Mouse (Mus musculus): ENCODE measurements at regions not wholly inside any gene's neighbourhood (a gene's known extent, or its start where the extent isn't known, plus 50 kb on each side); places are given as distances from the start of the nearest gene placed in this dataset.

GRCm38 (mm10) chr4:152771386-152771785 lies 293.7 kb upstream of the Kcnab2 start:
- Histone ChIP-seq H3K27ac (ENCODE audit: control insufficient read depth, insufficient read depth, low read depth, low read length, poor library complexity) (no peak overlapping the region), H3K4me3 (replicated peaks; ENCODE audit: control insufficient read depth, low read depth, low read length) (no peak overlapping the region), H3K4me1 (ENCODE audit: control insufficient read depth, insufficient read depth, low read length) (no peaks in the 10 kb centered on the region)
- TF ChIP-seq POLR2A (IDR thresholded peaks at IDR 0.05; ENCODE audit: borderline replicate concordance, control insufficient read depth, low read depth, low read length) (no peak), CTCF (IDR thresholded peaks at IDR 0.05; ENCODE audit: control insufficient read depth, insufficient read depth, low read length) (no peak)
- 57% methylated on average over 7 of the region's 7 CpGs for WGBS

GRCm38 (mm10) chr4:152767372-152767771 lies 289.7 kb upstream of the Kcnab2 start:
- TF ChIP-seq CTCF (IDR thresholded peaks at IDR 0.05; ENCODE audit: control insufficient read depth, insufficient read depth, low read length) = peak; percentile 21; the same call in 1 of the 2 replicates
- no peak for TF ChIP-seq POLR2A (IDR thresholded peaks at IDR 0.05; ENCODE audit: borderline replicate concordance, control insufficient read depth, low read depth, low read length)
- Histone ChIP-seq H3K4me1 (ENCODE audit: control insufficient read depth, insufficient read depth, low read length) (no peaks in the 10 kb centered on the region), H3K27ac (ENCODE audit: control insufficient read depth, insufficient read depth, low read depth, low read length, poor library complexity) (no peak overlapping the region), H3K4me3 (replicated peaks; ENCODE audit: control insufficient read depth, low read depth, low read length) (no peak overlapping the region)
- 71% methylated on average over 5 of the region's 5 CpGs for WGBS

DNA sequence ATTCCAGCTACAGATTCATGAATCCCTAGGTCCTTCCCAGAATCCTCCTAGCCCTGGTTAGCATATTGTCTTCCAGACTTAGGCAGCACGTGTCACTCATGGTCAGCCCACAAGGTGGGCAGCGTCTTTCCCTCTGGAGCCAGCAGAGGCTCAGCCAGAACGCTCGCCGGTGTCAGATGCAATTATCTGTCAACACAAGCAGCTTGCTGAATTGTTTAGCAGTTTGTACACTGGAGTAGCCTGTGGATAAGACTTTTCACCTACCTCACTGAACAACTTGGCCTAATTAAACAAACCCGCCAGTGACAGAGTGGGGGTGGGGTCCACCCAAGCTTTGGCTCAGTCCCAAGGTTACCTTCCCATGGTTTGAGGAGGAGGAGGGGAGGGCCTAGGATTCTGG lies 285.4 kb upstream of the Kcnab2 start:
- no peak overlapping the region for H3K27ac ChIP-seq (ENCODE audit: control insufficient read depth, insufficient read depth, low read depth, low read length, poor library complexity)
- H3K4me3 ChIP-seq (replicated peaks; ENCODE audit: control insufficient read depth, low read depth, low read length) = no peak overlapping the region
- TF ChIP-seq CTCF (IDR thresholded peaks at IDR 0.05; ENCODE audit: control insufficient read depth, insufficient read depth, low read length) (no peak), POLR2A (IDR thresholded peaks at IDR 0.05; ENCODE audit: borderline replicate concordance, control insufficient read depth, low read depth, low read length) (no peak)
- 72% methylated on average over 6 of the region's 6 CpGs for WGBS
- no peaks in the 10 kb centered on the region for H3K4me1 ChIP-seq (ENCODE audit: control insufficient read depth, insufficient read depth, low read length)

DNA sequence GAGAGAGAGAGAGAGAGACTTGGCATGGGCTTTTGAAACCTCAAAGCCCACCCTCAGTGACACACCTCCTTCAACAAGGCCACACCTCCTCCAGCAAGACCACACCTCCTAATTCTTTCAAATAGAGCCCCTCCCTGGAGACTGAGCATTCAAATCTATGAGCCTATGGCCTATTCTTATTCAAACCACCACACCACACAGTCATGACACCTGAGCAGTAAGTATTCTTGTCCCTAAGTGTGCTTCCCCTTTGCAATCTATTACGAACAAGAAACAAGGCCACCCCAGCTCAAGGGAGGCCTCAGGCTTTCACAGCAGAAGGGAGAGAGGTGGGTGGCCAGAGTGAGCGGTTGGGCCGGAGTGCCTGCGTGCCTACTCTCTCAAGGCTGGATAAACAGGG lies 284.9 kb upstream of the Kcnab2 start:
- H3K27ac ChIP-seq (ENCODE audit: control insufficient read depth, insufficient read depth, low read depth, low read length, poor library complexity) = no peak overlapping the region
- no peaks in the 10 kb centered on the region for H3K4me1 ChIP-seq (ENCODE audit: control insufficient read depth, insufficient read depth, low read length)
- no peak for TF ChIP-seq POLR2A (IDR thresholded peaks at IDR 0.05; ENCODE audit: borderline replicate concordance, control insufficient read depth, low read depth, low read length)
- no peak for TF ChIP-seq CTCF (IDR thresholded peaks at IDR 0.05; ENCODE audit: control insufficient read depth, insufficient read depth, low read length)
- no peak overlapping the region for H3K4me3 ChIP-seq (replicated peaks; ENCODE audit: control insufficient read depth, low read depth, low read length)
- WGBS = 89% methylated on average over 4 of the region's 4 CpGs

GRCm38 (mm10) chr4:152757191-152757590 lies 279.5 kb upstream of the Kcnab2 start:
- Histone ChIP-seq H3K4me1 (ENCODE audit: control insufficient read depth, insufficient read depth, low read length) (no peaks in the 10 kb centered on the region), H3K4me3 (replicated peaks; ENCODE audit: control insufficient read depth, low read depth, low read length) (no peak overlapping the region), H3K27ac (ENCODE audit: control insufficient read depth, insufficient read depth, low read depth, low read length, poor library complexity) (no peak overlapping the region)
- no peak for TF ChIP-seq CTCF (IDR thresholded peaks at IDR 0.05; ENCODE audit: control insufficient read depth, insufficient read depth, low read length)
- TF ChIP-seq POLR2A (IDR thresholded peaks at IDR 0.05; ENCODE audit: borderline replicate concordance, control insufficient read depth, low read depth, low read length) = no peak
- WGBS = 84% methylated on average over 5 of the region's 5 CpGs

DNA sequence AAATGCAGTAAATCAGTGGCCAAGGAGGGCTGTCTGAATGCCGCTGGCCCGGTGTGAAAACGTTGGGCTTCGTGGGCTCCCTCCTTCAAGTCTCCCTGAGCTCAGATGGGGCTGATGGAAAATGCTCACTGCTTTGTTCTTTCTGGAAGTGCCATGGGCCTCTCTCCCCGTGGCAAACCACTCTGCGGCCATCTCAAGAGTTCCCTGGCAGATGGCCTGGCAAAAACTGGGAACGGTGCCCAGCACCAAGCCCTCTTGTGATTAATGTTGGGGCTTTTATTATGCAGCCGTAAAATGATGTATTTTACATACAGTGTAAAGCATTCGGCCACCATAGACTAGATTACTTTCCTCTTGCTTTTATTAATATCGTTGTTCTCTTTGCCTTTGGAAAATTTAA lies 278.9 kb upstream of the Kcnab2 start:
- TF ChIP-seq CTCF (IDR thresholded peaks at IDR 0.05; ENCODE audit: control insufficient read depth, insufficient read depth, low read length) (no peak), POLR2A (IDR thresholded peaks at IDR 0.05; ENCODE audit: borderline replicate concordance, control insufficient read depth, low read depth, low read length) (no peak)
- Histone ChIP-seq H3K27ac (ENCODE audit: control insufficient read depth, insufficient read depth, low read depth, low read length, poor library complexity) (no peak overlapping the region), H3K4me3 (replicated peaks; ENCODE audit: control insufficient read depth, low read depth, low read length) (no peak overlapping the region), H3K4me1 (ENCODE audit: control insufficient read depth, insufficient read depth, low read length) (no peaks in the 10 kb centered on the region)
- 84% methylated on average over 10 of the region's 10 CpGs for WGBS

DNA sequence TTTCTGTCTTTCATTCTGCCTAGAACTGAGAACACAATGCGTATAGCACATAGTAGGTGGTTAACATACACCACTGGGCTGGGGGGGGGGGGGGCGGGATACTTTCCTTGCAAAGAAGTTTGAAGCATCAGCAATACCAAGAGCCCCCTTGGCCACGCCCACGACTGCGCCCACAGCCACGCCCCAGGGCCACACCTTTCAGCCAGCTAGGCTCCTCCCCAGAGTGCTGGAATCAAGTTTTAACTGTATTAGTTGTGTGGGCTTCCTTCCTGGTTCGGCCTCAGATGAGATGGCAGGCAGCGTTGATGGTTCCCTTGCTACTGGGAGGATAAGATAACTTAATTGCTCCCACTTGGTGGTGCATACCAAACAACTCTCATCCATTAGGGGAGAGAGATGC lies 278.1 kb upstream of the Kcnab2 start:
- no peak overlapping the region for H3K27ac ChIP-seq (ENCODE audit: control insufficient read depth, insufficient read depth, low read depth, low read length, poor library complexity)
- H3K4me3 ChIP-seq (replicated peaks; ENCODE audit: control insufficient read depth, low read depth, low read length) = no peak overlapping the region
- TF ChIP-seq POLR2A (IDR thresholded peaks at IDR 0.05; ENCODE audit: borderline replicate concordance, control insufficient read depth, low read depth, low read length) = no peak
- TF ChIP-seq CTCF (IDR thresholded peaks at IDR 0.05; ENCODE audit: control insufficient read depth, insufficient read depth, low read length) = no peak
- WGBS = 74% methylated on average over 8 of the region's 8 CpGs
- no peaks in the 10 kb centered on the region for H3K4me1 ChIP-seq (ENCODE audit: control insufficient read depth, insufficient read depth, low read length)

DNA sequence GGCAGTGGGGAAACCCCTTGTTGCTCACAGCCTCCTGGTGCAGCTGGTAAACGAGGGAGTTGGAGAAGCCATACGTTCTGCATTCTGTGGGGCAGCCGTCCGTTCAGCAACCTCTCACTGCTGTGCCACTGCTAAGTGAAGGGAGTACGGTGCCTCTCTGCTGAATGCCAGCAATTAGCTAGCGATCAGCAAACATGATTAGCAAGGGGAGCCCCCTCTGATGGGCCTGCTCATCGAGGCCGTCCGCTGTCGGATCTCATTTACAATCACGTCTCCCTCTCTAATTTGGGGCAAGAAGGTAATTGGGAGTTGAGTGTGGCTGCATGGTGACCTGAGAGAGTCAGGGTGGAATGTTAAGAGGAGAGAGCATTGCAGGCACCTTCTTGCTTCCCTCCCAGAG lies 266.7 kb upstream of the Kcnab2 start:
- 71% methylated on average over 11 of the region's 11 CpGs for WGBS
- Histone ChIP-seq H3K4me1 (ENCODE audit: control insufficient read depth, insufficient read depth, low read length) (no peaks in the 10 kb centered on the region), H3K27ac (ENCODE audit: control insufficient read depth, insufficient read depth, low read depth, low read length, poor library complexity) (no peak overlapping the region), H3K4me3 (replicated peaks; ENCODE audit: control insufficient read depth, low read depth, low read length) (no peak overlapping the region)
- no peak for TF ChIP-seq POLR2A (IDR thresholded peaks at IDR 0.05; ENCODE audit: borderline replicate concordance, control insufficient read depth, low read depth, low read length)

DNA sequence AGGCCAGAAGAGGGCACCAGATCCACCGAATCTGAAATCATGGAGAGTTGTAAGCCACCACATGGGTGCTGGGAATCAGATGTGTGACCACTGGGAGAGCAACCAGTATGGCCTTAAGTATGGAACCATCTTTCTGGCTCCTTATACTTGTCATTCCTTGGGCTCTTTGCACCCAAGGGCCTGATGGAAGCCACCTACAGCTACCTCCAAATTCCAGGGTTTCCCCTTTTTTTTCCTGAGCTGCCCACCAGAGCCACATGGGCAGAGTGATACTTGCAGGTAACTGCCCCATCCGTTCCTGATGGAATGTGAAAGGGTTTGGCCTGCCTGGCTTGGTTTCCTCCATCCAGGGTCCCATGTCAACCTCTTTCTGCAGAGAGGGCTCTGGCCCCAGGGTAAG lies 255.3 kb upstream of the Kcnab2 start:
- Histone ChIP-seq H3K4me1 (ENCODE audit: control insufficient read depth, insufficient read depth, low read length) (no peaks in the 10 kb centered on the region), H3K27ac (ENCODE audit: control insufficient read depth, insufficient read depth, low read depth, low read length, poor library complexity) (no peak overlapping the region), H3K4me3 (replicated peaks; ENCODE audit: control insufficient read depth, low read depth, low read length) (no peak overlapping the region)
- no peak for TF ChIP-seq CTCF (IDR thresholded peaks at IDR 0.05; ENCODE audit: control insufficient read depth, insufficient read depth, low read length)
- no peak for TF ChIP-seq POLR2A (IDR thresholded peaks at IDR 0.05; ENCODE audit: borderline replicate concordance, control insufficient read depth, low read depth, low read length)
- WGBS = 62% methylated on average over 2 of the region's 2 CpGs
